Mouse (Mus musculus) MEL (cell line): Measurements from ENCODE around the gene Stk38l. TPM values are rescaled to one million over a fixed set of nuclear protein-coding genes. Genes with fewer than 3 reads are reported as not detected.

ENCODE experiments used
- DNase-seq: peaks from one replicate; pipeline ENCODE4 v3.0.0; 2011; ENCODE audit warnings: low read depth, low spot score
- H3K27ac ChIP-seq: 2 replicates; pipeline ENCODE4 v1.5.1; 2012; ENCODE audit warnings: low read depth, mild to moderate bottlenecking, control low read depth, low read length, moderate library complexity; ENCODE audit not compliant: control insufficient read depth
- H3K27me3 ChIP-seq, 2 experiments: fragments of 150-350 bp in 1 of 2; sonication (generic) in 1 of 2; 2 replicates each; pipeline ENCODE4 v1.6.1; 2012; ENCODE audit warnings: low read length in 2 of 2, mild to moderate bottlenecking in 2 of 2, improper control_type of control experiment in 1 of 2, moderate library complexity in 1 of 2; ENCODE audit not compliant: insufficient read depth in 2 of 2, control insufficient read depth in 1 of 2
- H3K36me3 ChIP-seq, 2 experiments: 2 replicates each; pipeline ENCODE4 v1.6.1; 2012 to 2014; ENCODE audit warnings: low read length in 2 of 2, improper control_type of control experiment in 1 of 2, inconsistent platforms in 1 of 2, mild to moderate bottlenecking in 1 of 2; ENCODE audit not compliant: insufficient read depth in 2 of 2, control insufficient read depth in 1 of 2
- H3K4me1 ChIP-seq, 2 experiments: fragments of 150-350 bp in 1 of 2; sonication (generic) in 1 of 2; 2 replicates each; pipeline ENCODE4 v1.6.1; 2012; ENCODE audit warnings: low read length in 2 of 2, improper control_type of control experiment in 1 of 2, mild to moderate bottlenecking in 1 of 2; ENCODE audit not compliant: insufficient read depth in 2 of 2, control insufficient read depth in 1 of 2
- H3K4me3 ChIP-seq, 2 experiments: fragments of 150-350 bp in 1 of 2; sonication (generic) in 1 of 2; 2 replicates each; pipeline ENCODE4 v1.5.1; 2012; ENCODE audit warnings: low read depth in 2 of 2, low read length in 2 of 2, mild to moderate bottlenecking in 2 of 2, moderate library complexity in 2 of 2, control low read depth in 1 of 2, improper control_type of control experiment in 1 of 2; ENCODE audit not compliant: control insufficient read depth in 1 of 2, insufficient read depth in 1 of 2
- H3K79me2 ChIP-seq: 2 replicates; pipeline ENCODE4 v1.6.1; 2012; ENCODE audit warnings: mild to moderate bottlenecking, low read length, moderate library complexity; ENCODE audit not compliant: control insufficient read depth, poor library complexity, insufficient read depth
- H3K9ac ChIP-seq: 2 replicates; pipeline ENCODE4 v1.6.1; 2012; ENCODE audit warnings: low read depth, mild to moderate bottlenecking, control low read depth, low read length, moderate library complexity; ENCODE audit not compliant: control insufficient read depth, poor library complexity, severe bottlenecking
- H3K9me3 ChIP-seq: fragments of 150-350 bp; sonication (generic); replicated peaks from 2 replicates; pipeline ENCODE4 v1.6.1; 2012; ENCODE audit warnings: mild to moderate bottlenecking, low read length, improper control_type of control experiment, moderate library complexity; ENCODE audit not compliant: insufficient read depth
- CHD1 ChIP-seq: IDR thresholded peaks from 2 replicates; pipeline ENCODE4 v1.6.1; 2012; ENCODE audit warnings: low read depth, mild to moderate bottlenecking, inconsistent platforms, low read length, improper control_type of control experiment
- CHD2 ChIP-seq: IDR thresholded peaks from 2 replicates; pipeline ENCODE4 v1.6.1; 2011; ENCODE audit warnings: low read length, improper control_type of control experiment
- CTCF ChIP-seq, 3 experiments: IDR thresholded peaks in 2 of 3; conservative IDR thresholded peaks in 1 of 3; 2 replicates each; pipeline ENCODE4 v1.5.1; 2011 to 2012; ENCODE audit warnings: low read length in 3 of 3, low read depth in 2 of 3, mild to moderate bottlenecking in 2 of 3, improper control_type of control experiment in 1 of 3, inconsistent platforms in 1 of 3, mixed read lengths in 1 of 3, moderate library complexity in 1 of 3; ENCODE audit not compliant: control insufficient read depth in 1 of 3, insufficient read depth in 1 of 3, poor library complexity in 1 of 3, severe bottlenecking in 1 of 3
- E2F4 ChIP-seq: IDR thresholded peaks from 2 replicates; pipeline ENCODE4 v1.6.1; 2011; ENCODE audit warnings: low read depth, low read length, improper control_type of control experiment, borderline replicate concordance
- EP300 ChIP-seq, 2 experiments: IDR thresholded peaks; 2 replicates each; pipeline ENCODE4 v1.6.1; 2011; ENCODE audit warnings: improper control_type of control experiment in 2 of 2, low read length in 2 of 2, low read depth in 1 of 2, mild to moderate bottlenecking in 1 of 2
- GABPA ChIP-seq: IDR thresholded peaks from 2 replicates; pipeline ENCODE4 v1.6.1; 2012; ENCODE audit warnings: low read depth, mild to moderate bottlenecking, inconsistent platforms, low read length, improper control_type of control experiment, moderate library complexity
- GATA1 ChIP-seq: IDR thresholded peaks from 2 replicates; pipeline ENCODE4 v1.6.1; 2011; ENCODE audit warnings: low read depth, low read length, improper control_type of control experiment
- HCFC1 ChIP-seq: IDR thresholded peaks from 2 replicates; pipeline ENCODE4 v1.6.1; 2012; ENCODE audit warnings: low read depth, mild to moderate bottlenecking, inconsistent platforms, low read length, improper control_type of control experiment, moderate library complexity
- JUND ChIP-seq: IDR thresholded peaks from 2 replicates; pipeline ENCODE4 v1.6.1; 2011; ENCODE audit warnings: low read depth, mild to moderate bottlenecking, improper control_type of control experiment, low read length
- MAX ChIP-seq: IDR thresholded peaks from 2 replicates; pipeline ENCODE4 v1.6.1; 2011; ENCODE audit warnings: low read length, improper control_type of control experiment
- MXI1 ChIP-seq: IDR thresholded peaks from 2 replicates; pipeline ENCODE4 v1.6.1; 2011; ENCODE audit warnings: mild to moderate bottlenecking, low read depth, low read length, improper control_type of control experiment
- MYC ChIP-seq: IDR thresholded peaks from 2 replicates; pipeline ENCODE4 v1.6.1; 2011; ENCODE audit warnings: low read depth, mild to moderate bottlenecking, low read length, improper control_type of control experiment, moderate library complexity
- NRF1 ChIP-seq: IDR thresholded peaks from 2 replicates; pipeline ENCODE4 v1.6.1; 2014; ENCODE audit warnings: low read depth, mild to moderate bottlenecking, inconsistent platforms, low read length, improper control_type of control experiment, moderate library complexity; ENCODE audit not compliant: poor library complexity, insufficient read depth, severe bottlenecking
- POLR2AphosphoS5 ChIP-seq: IDR thresholded peaks from 2 replicates; pipeline ENCODE4 v1.6.1; 2012; ENCODE audit warnings: low read depth, borderline replicate concordance, mild to moderate bottlenecking, inconsistent platforms, low read length, moderate library complexity, mixed read lengths
- SIN3A ChIP-seq: IDR thresholded peaks from 2 replicates; pipeline ENCODE4 v1.6.1; 2012; ENCODE audit warnings: low read length, improper control_type of control experiment, inconsistent platforms
- SMC3 ChIP-seq: IDR thresholded peaks from 2 replicates; pipeline ENCODE4 v1.6.1; 2011; ENCODE audit warnings: low read depth, low read length, improper control_type of control experiment
- TBP ChIP-seq: IDR thresholded peaks from 2 replicates; pipeline ENCODE4 v1.8.0; 2011; ENCODE audit warnings: low read depth, low read length, improper control_type of control experiment
- TCF12 ChIP-seq: IDR thresholded peaks from 2 replicates; pipeline ENCODE4 v1.6.1; 2014; ENCODE audit warnings: low read depth, mild to moderate bottlenecking, inconsistent platforms, low read length, improper control_type of control experiment, moderate library complexity
- UBTF ChIP-seq: IDR thresholded peaks from 2 replicates; pipeline ENCODE4 v1.6.1; 2012; ENCODE audit warnings: low read depth, mild to moderate bottlenecking, inconsistent platforms, low read length, improper control_type of control experiment, moderate library complexity, borderline replicate concordance; ENCODE audit not compliant: insufficient read depth
- USF1 ChIP-seq: IDR thresholded peaks from 2 replicates; pipeline ENCODE4 v1.6.1; 2014; ENCODE audit warnings: low read depth, mild to moderate bottlenecking, inconsistent platforms, low read length, improper control_type of control experiment, moderate library complexity
- USF2 ChIP-seq, 2 experiments: IDR thresholded peaks; 2 replicates each; pipeline ENCODE4 v1.6.1; 2011 to 2012; ENCODE audit warnings: improper control_type of control experiment in 2 of 2, low read length in 2 of 2, borderline replicate concordance in 1 of 2, inconsistent platforms in 1 of 2, low read depth in 1 of 2, mild to moderate bottlenecking in 1 of 2; ENCODE audit not compliant: insufficient read depth in 1 of 2
- ZC3H11A ChIP-seq: IDR thresholded peaks from 2 replicates; pipeline ENCODE4 v1.6.1; 2012; ENCODE audit warnings: low read depth, mild to moderate bottlenecking, inconsistent platforms, low read length, improper control_type of control experiment
- ZNF384 ChIP-seq: IDR thresholded peaks from 2 replicates; pipeline ENCODE4 v1.6.1; 2012; ENCODE audit warnings: low read depth, mild to moderate bottlenecking, inconsistent platforms, low read length, improper control_type of control experiment
- polyA plus RNA-seq, 2 experiments: library from polyadenylated mRNA; stranded (reverse) in 1 of 2; unstranded in 1 of 2; fragments of >175 nt in 1 of 2; fragments of >200 nt in 1 of 2; gene quantifications; 2 replicates each; pipeline versions ENCODE4 v1.2.1 to v1.2.4; 2012; ENCODE audit warnings: low replicate concordance in 2 of 2, low read depth in 1 of 2; ENCODE audit not compliant: insufficient read length in 2 of 2, insufficient read depth in 1 of 2, missing spikeins in 1 of 2
- total RNA-seq: library from RNA; depleted of rRNA; stranded (reverse); fragments of 300-350 nt; gene quantifications from 2 replicates; pipeline ENCODE4 v1.2.3, GENCODE M21; 2012

Gene Stk38l
- total and polyA plus RNA-seq, 3 experiments = 5.1 to 9.2 TPM; not detected in 1

DNA sequence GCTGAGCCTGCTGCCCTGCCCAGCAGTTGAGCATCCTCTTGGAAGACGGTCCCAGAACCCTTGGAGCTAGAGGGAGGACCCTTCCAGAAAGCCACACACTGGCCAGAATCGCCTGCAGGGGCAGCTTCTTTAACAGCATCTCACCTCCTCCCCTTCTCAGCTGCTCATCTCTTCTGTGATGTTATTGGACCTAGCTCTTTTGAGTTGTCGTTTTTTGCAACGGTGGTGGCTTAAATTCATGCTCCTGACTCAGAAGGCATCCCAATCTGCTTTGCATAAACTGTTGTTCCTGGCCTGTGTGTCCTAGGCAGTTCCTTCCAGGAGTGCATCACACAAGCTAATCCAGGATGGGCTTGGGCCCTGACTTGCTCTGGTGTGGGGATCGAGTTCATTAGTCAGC, 72.7 kb downstream of the Stk38l start:
- Histone ChIP-seq H3K9me3 (no peaks in the 10 kb centered on the region), H3K4me1 (no peaks in the 10 kb centered on the region), H3K27ac (no peak overlapping the region), H3K36me3 (no peaks in the 10 kb centered on the region), H3K4me3 (no peak overlapping the region), H3K79me2 (no peaks in the 10 kb centered on the region), H3K9ac (no peak overlapping the region), H3K27me3 (no peaks in the 10 kb centered on the region)
- TF ChIP-seq JUND = no peak
- no peak for TF ChIP-seq MYC
- no peak for TF ChIP-seq USF2 (IDR thresholded peaks at IDR 0.05; ENCODE audit: borderline replicate concordance in 1 of 2, insufficient read depth in 1 of 2, low read depth in 1 of 2, low read length in 2 of 2)
- TF ChIP-seq CTCF (IDR thresholded peaks at IDR 0.05 in 2 of 3, conservative IDR thresholded peaks at IDR 0.05 in 1 of 3; ENCODE audit: control insufficient read depth in 1 of 3, insufficient read depth in 1 of 3, low read depth in 2 of 3, low read length in 3 of 3, poor library complexity in 1 of 3, severe bottlenecking in 1 of 3) = no peak
- no peak for TF ChIP-seq GABPA
- no peak for TF ChIP-seq GATA1
- no peak for TF ChIP-seq SIN3A
- TF ChIP-seq ZNF384 = no peak
- no peak for TF ChIP-seq TBP
- no peak for TF ChIP-seq NRF1
- no peak for TF ChIP-seq ZC3H11A
- no peak for TF ChIP-seq HCFC1
- no peak for TF ChIP-seq CHD2
- TF ChIP-seq UBTF = no peak
- TF ChIP-seq CHD1 = no peak
- DNase-seq = no peak

DNA sequence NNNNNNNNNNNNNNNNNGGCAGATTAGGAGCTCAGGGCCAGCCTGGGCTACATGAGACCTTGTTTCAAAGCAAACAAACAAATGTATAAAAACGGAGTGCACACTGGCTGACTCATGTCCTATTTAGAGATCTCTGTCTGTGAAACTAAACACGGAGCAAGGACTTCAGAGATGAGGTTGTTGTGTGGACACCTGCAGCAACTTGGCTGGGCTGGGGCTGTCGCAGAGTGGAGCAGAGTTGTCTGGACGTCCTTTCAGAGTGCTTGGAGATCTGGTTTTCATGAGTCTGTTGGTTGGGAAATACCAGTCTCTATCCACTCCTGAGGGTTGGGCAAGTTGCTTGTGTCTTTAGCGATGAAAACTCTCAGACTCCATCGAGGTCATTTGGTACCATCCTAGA, 85.2 kb downstream of the Stk38l start:
- DNase-seq = no peak
- Histone ChIP-seq H3K27ac (no peak overlapping the region), H3K4me1 (no peaks in the 10 kb centered on the region), H3K9me3 (no peaks in the 10 kb centered on the region), H3K27me3 (no peaks in the 10 kb centered on the region), H3K79me2 (no peaks in the 10 kb centered on the region), H3K4me3 (no peak overlapping the region), H3K36me3 (no peaks in the 10 kb centered on the region), H3K9ac (no peak overlapping the region)
- TF ChIP-seq CHD2 (no peak), POLR2AphosphoS5 (no peak), TCF12 (no peak), NRF1 (no peak), SMC3 (no peak), MXI1 (no peak), MAX (no peak), UBTF (no peak), JUND (no peak), ZC3H11A (no peak), USF1 (no peak), E2F4 (no peak), ZNF384 (no peak), EP300 (IDR thresholded peaks at IDR 0.05; ENCODE audit: low read depth in 1 of 2, low read length in 2 of 2) (no peak), GABPA (no peak), USF2 (IDR thresholded peaks at IDR 0.05; ENCODE audit: borderline replicate concordance in 1 of 2, insufficient read depth in 1 of 2, low read depth in 1 of 2, low read length in 2 of 2) (no peak)
